Mouse (Mus musculus) thymus, adult 2 months (tissue): ENCODE data around the gene Dscam.

Source experiments
- CTCF ChIP-seq: fragments of 200-500 bp; IDR thresholded peaks from 2 replicates; pipeline ENCODE4 v1.5.1; 2012; ENCODE audit warnings: mild to moderate bottlenecking, control low read depth, low read length, moderate library complexity, borderline replicate concordance; ENCODE audit not compliant: control insufficient read depth, poor library complexity, insufficient read depth; ENCODE audit errors: extremely low read depth
- POLR2A ChIP-seq: fragments of 200-500 bp; IDR thresholded peaks from 2 replicates; pipeline ENCODE4 v1.6.1; 2012; ENCODE audit warnings: mild to moderate bottlenecking, low read length, control low read depth, moderate library complexity; ENCODE audit not compliant: control insufficient read depth, poor library complexity, insufficient read depth; ENCODE audit errors: extremely low read depth

GRCm38 (mm10) chr16:96846113-96846512 is 324.4 kb downstream of the Dscam start:
- TF ChIP-seq CTCF: no peak
- TF ChIP-seq POLR2A: no peak
